Mouse (Mus musculus): ENCODE measurements around the gene Cmtm4.
"Not testable (repeated sequence)": the region's sequence is repeated elsewhere in the genome, so short reads cannot be mapped to it uniquely, and the experiment has no call there.

The Cmtm4 gene

DNA sequence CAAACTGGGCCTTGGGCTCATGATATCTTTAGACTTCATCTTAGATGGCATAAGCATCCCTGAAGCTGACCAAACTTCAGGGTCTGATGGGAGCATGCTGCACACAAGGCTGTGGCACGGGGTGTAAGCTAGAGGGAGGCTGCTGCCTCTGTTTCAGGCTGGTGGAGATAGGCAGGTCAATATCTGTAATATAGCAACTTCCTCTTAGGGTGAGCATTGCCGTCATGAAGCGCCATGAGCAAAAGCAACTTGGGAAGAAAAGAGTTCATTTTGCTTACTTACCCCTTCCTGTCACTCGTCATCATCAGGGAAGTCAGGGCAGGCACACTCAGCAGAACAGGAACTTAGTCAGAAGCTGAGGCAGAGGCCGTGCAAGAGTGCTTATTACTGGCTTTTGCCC, 61.8 kb downstream of the Cmtm4 start:
- no peak for DNase-seq

DNA sequence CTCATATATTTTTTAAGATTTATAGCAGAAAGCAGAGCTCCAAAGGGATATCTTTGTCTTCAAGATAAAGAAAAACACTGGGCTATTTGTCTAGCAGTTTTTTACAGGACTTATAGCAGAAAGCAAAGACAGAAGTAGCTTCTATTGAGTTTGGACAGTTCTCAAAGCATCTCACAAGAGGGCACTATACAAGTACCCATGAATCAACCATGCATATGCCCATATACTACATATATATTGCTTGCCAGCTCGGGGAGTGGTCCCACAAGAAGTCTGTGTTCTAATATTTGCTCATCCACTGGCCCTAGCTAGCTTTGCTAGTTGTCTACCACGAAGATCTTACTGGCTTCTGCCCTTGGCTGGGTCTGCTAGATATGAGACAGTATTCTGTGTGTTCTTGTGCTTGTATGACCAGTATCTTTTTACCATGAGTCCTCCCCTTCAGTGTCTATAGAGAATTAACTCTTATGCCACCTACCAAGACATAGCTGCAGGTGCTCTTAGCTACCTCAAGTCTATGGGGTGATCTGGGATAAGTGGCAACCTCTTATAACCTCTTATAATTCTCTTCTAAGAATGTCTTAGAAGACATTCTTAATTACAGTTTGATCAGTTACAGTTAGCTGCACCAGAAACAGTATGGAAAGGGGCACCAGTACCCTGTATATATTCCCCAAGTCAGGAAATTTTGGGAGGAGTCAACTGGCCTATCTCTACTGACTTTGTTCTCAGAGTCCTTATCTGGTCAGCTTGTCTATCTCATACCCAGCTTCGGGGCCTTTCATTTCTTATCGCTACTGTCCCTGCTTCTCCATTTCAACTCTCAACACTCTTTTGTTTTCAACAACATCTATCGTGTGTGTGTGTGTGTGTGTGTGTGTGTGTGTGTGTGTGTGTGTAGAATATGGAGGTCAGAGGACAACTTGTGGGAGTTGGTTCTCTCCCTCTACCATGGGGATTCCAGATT, 62.7 kb downstream of the Cmtm4 start:
- DNase-seq = no peak

DNA sequence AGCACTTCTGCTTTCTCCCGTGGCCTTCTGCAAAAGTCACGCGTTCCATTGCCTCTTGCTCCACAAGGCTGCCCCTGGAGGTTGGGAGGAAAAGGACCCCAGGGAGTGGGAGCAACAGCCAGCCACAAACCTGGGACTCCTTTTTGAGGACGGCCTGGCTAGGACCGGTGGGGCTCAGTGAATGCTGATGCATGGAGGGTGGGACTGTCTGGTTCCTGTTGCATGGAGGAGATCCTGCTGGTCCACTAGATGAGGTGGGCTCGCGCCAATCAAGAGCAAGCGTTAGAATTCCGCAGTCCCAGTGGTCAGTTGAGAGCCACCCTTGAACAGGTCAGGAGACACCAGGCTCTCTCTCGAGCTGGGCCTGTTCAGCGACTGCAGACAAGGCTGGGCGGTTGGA, 73.7 kb downstream of the Cmtm4 start, which contains the start of gene Cmtm2b:
Gene Cmtm2b, plus strand, starts transcription at position 301 of the 400 bp plus-strand sequence.
- DNase-seq = not testable (repeated sequence)

DNA sequence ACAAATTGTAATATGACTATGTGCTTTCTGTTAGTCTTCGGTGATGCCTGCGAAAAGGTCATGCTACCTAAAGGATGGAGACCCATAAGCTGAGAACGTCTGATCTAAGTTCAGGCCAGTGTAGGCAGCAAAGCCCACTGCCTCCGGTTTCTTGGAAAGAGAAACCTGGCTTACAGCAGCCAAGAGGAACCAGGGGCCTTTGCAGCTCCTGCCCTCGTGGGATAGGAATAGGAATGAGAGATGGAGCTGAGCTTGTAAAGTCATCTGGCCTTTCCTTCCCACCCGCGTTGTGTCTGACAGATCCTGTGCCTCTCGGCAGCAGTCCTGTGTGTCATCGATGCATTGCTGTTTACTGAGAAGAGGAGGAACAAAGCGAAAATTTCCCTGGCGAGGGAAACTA, 74.3 kb downstream of the Cmtm4 start, which contains the start of gene Gm11020:
Gene Gm11020, plus strand, starts transcription at position 301 of the 400 bp plus-strand sequence.
- DNase-seq = not testable (repeated sequence)

DNA sequence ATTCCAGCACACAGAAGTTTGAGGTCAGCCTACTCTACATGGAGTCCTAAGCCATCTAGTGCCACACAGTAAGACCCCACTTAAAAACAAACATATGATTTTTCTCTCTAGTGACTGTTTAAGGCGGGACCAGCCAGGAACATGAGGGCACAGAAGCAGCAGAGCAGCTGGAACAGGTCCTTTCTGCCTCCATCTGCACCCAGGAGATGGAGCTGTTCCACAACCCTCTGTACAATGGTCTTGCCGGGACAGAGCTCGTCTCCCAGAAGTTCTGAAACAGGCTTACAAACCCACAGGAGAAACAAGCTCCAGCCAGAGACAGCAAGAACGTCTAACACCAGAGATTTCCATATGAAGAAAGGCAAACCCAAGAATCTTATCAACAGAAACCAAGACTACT, 82.3 kb downstream of the Cmtm4 start:
- no peak for DNase-seq

DNA sequence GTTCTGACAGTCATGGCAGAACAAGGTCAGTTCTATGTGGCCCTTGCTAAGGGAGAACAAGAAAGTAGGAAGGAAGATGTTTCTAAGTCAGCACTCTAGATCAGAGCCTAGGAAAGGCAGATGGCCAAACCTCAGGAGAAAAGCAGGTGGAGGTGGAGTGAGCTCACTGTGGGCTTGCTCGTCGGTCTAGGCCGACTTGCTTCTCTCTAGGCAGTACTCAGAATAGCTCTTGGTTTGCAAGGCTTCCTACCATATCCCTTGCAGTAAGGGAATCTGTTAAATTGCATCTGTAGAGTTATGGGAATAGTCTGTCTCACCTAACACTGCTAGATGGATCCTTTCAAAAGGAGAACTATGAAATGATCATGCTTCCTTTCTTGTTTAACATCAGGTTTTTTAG, 83.6 kb downstream of the Cmtm4 start:
- not testable (repeated sequence) for DNase-seq

DNA sequence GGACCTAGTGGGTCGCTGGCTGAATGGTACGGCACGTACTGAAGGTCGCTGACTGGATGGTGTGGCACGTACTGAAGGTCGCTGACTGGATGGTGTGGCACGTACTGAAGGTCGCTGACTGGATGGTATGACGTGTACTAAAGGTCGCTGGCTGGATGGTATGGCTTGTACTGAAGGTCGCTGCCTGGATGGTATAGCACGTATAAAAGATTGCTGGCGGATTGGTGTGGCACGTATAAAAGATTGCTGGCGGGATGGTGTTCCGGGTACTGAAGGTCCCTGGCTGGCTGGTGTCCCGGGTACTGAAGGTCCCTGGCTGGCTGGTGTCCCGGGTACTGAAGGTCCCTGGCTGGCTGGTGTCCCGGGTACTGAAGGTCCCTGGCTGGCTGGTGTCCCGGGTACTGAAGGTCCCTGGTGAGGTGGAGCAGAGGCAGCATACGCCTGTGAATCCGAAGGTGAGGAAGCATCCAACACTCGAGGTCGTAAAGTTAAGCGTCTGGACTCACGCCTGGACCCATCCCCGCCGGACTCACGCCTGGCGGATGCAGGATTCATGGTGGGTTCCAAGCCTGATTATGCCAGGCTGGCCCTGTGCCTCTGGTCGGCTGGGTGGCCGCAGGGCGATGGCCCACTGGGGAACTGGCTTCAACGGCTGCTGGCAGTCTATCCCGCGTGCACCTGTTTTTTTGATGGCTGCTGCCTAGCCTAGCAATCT, 86.0 kb downstream of the Cmtm4 start, which contains the start of the genes Gm45711 and Cmtm1:
Gene Gm45711, minus strand, starts transcription at position 641 of the 715 bp plus-strand sequence.
Gene Cmtm1, minus strand, starts transcription at position 705 of the 715 bp plus-strand sequence.
- DNase-seq = peak; percentile 19

DNA sequence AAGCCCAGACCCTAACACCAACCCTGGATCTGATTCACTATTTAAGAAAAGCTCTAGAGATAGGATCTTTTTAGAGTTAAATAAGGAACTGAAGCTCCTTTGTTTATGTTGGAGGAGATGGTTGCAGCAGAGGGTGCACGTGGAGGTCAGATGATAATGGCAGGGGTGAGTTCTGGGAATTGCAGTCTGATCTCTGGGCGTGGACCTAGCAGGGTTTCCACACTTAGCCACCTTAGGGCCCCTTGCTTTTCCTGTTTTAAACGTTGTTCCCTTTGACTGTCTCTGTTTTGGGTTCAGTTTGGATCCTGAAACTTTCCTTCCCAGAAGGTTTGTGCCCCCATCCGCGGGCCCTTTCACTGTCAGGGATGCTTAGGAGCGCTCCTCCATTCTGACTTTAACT, 87.3 kb downstream of the Cmtm4 start:
- not testable (repeated sequence) for DNase-seq

DNA sequence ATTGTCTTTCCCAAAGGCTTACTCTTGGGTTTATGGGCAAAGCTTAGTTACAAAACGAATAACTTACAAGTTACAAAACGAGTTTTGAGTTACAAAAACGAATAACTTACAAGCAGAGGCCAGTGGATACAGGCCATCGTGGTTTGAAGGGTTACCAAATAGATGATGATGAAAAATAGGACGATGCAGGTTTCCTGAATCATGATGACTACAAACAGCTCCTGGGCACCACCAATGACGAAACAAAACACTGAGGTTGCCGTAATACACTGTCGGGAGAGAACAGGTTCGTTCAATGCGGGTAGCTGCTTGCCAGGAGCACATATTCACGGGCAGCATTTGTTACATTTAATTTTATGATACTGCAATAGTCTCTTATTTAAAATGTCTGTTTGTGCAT, 90.6 kb downstream of the Cmtm4 start:
- DNase-seq = no peak

DNA sequence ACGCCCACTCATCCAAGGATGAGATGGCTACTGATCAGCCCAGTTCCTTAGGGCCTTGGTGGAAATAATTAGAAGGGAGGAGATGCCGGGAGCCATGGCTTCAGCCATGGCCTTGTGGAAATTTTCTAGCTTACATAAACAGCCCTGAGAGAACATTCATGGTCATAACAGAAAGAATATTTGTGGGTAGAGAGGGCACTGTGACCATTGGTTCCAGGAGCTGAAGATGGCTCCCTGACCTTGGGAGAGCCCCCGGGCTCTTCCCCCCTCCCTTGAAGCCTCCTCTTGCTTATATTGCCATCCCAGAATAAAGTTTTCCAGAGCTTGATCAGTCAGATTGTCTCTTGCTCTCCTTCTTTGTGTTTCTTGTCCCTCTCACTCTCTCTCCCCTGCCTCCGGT, 93.1 kb downstream of the Cmtm4 start:
- DNase-seq = not testable (repeated sequence)

DNA sequence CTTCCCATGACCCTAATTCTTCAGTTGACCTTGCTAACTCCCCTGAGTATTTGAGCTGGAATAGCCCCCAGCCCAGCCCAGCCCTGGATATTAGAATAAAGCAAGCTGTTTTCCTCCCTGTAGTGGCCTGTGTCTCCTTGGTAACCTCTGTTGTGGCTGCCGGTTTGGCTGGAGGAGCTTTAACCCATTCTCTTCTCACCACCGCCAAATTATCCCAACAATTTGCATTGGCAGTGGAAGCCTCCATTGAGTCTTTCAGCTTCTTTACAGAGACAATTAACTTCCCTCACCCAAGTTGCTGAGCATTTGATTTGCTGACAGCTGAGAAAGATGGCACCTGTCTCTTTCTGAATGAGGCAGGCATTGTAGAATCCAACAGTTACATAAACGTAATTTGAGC, 94.0 kb downstream of the Cmtm4 start:
- not testable (repeated sequence) for DNase-seq
